Mouse (Mus musculus): Measurements from ENCODE around the gene Ethe1.

GRCm38 (mm10) chr7:24565627-24566026 lies 21.7 kb upstream of the Ethe1 start:
- no peak for TF ChIP-seq POLR2A (IDR thresholded peaks at IDR 0.05; ENCODE audit: insufficient read length, low read depth)
- no peak for TF ChIP-seq USF1 (IDR thresholded peaks at IDR 0.05; ENCODE audit: low read depth)
- TF ChIP-seq TCF3 (IDR thresholded peaks at IDR 0.05; ENCODE audit: insufficient read length, low read depth): no peak

All from myocyte (in vitro differentiated cells).